Mouse (Mus musculus): ENCODE results near the gene Trip10.

Trip10 gene

GRCm38 (mm10) chr17:57249186-57250181 is at the start of gene Trip10:
Gene Trip10 (plus strand): TSS chr17:57249455.
- in situ Hi-C loops (cut with MboI, MseI): no loop called here

- in situ Hi-C loops (cut with MboI, MseI): loop anchor here in 1 of 2 experiments (25.0 kb wide), 1 partner anchor 1710 kb away; no protein-coding TSS in a partner anchor
Observed at GRCm38 (mm10) chr17:57201841-57202724, 47.2 kb upstream of the Trip10 start.

GRCm38 (mm10) chr17:57207938-57208337 is 41.3 kb upstream of the Trip10 start:
- in situ Hi-C loops (cut with MboI, MseI): loop anchor here in 1 of 2 experiments (25.0 kb wide), 1 partner anchor 1704 kb away; no protein-coding TSS in a partner anchor

- in situ Hi-C loops (cut with MboI, MseI): loop anchor here in 1 of 2 experiments (25.0 kb wide), 1 partner anchor 1703 kb away; no protein-coding TSS in a partner anchor
Observed at GRCm38 (mm10) chr17:57209330-57209729, 39.9 kb upstream of the Trip10 start.

GRCm38 (mm10) chr17:57211501-57211900 is 37.8 kb upstream of the Trip10 start:
- in situ Hi-C loops (cut with MboI, MseI): loop anchor here in 1 of 2 experiments (25.0 kb wide), 1 partner anchor 1701 kb away; no protein-coding TSS in a partner anchor

GRCm38 (mm10) chr17:57214676-57215387 is 34.4 kb upstream of the Trip10 start:
- in situ Hi-C loops (cut with MboI, MseI): loop anchor here in 1 of 2 experiments (5.0 to 25.0 kb wide), 2 partner anchors 117 to 1697 kb away; no protein-coding TSS in a partner anchor

GRCm38 (mm10) chr17:57218335-57218900 is 30.8 kb upstream of the Trip10 start:
- in situ Hi-C loops (cut with MboI, MseI): loop anchor here in 1 of 2 experiments (5.0 to 25.0 kb wide), 2 partner anchors 114 to 1694 kb away; no protein-coding TSS in a partner anchor

GRCm38 (mm10) chr17:57219167-57219883 is 29.9 kb upstream of the Trip10 start:
- in situ Hi-C loops (cut with MboI, MseI): loop anchor here in 1 of 2 experiments (5.0 to 25.0 kb wide), 2 partner anchors 113 to 1693 kb away; no protein-coding TSS in a partner anchor

- in situ Hi-C loops (cut with MboI, MseI): loop anchor here (5.0 to 25.0 kb wide), 2 partner anchors 112 to 1692 kb away; no protein-coding TSS in a partner anchor
Observed at GRCm38 (mm10) chr17:57219884-57220207, 29.4 kb upstream of the Trip10 start.

- in situ Hi-C loops (cut with MboI, MseI): loop anchor here (5.0 to 25.0 kb wide), 2 partner anchors 110 to 1690 kb away; no protein-coding TSS in a partner anchor
Observed at GRCm38 (mm10) chr17:57221911-57222310, 27.3 kb upstream of the Trip10 start.

- in situ Hi-C loops (cut with MboI, MseI): loop anchor here (5.0 to 25.0 kb wide), 2 partner anchors 109 to 1689 kb away; no protein-coding TSS in a partner anchor
Observed at GRCm38 (mm10) chr17:57223313-57223712, 25.9 kb upstream of the Trip10 start.

GRCm38 (mm10) chr17:57227468-57227867 is 21.8 kb upstream of the Trip10 start:
- in situ Hi-C loops (cut with MboI, MseI): no loop called here

- in situ Hi-C loops (cut with MboI, MseI): no loop called here
Observed at GRCm38 (mm10) chr17:57228014-57228413, 21.2 kb upstream of the Trip10 start, which contains the start of gene C3. Gene C3 (minus strand): TSS chr17:57228136.

- in situ Hi-C loops (cut with MboI, MseI): no loop called here
Observed at GRCm38 (mm10) chr17:57228873-57229272, 20.4 kb upstream of the Trip10 start.

GRCm38 (mm10) chr17:57229851-57230727 is 19.2 kb upstream of the Trip10 start:
- in situ Hi-C loops (cut with MboI, MseI): no loop called here

- in situ Hi-C loops (cut with MboI, MseI): no loop called here
Observed at GRCm38 (mm10) chr17:57230728-57231125, 18.5 kb upstream of the Trip10 start.

- in situ Hi-C loops (cut with MboI, MseI): no loop called here
Observed at GRCm38 (mm10) chr17:57231321-57231771, 17.9 kb upstream of the Trip10 start.

- in situ Hi-C loops (cut with MboI, MseI): no loop called here
Observed at GRCm38 (mm10) chr17:57232200-57232599, 17.1 kb upstream of the Trip10 start.

All from T-helper 17 cell (primary cell).